Mouse (Mus musculus): ENCODE data around the gene Icosl. TPM values are rescaled to one million over a fixed set of nuclear protein-coding genes. Genes with fewer than 3 reads are reported as not detected.

The Icosl gene
- polyA plus RNA-seq, 1 experiment from 2014 or later, result 3.0 TPM

DNA sequence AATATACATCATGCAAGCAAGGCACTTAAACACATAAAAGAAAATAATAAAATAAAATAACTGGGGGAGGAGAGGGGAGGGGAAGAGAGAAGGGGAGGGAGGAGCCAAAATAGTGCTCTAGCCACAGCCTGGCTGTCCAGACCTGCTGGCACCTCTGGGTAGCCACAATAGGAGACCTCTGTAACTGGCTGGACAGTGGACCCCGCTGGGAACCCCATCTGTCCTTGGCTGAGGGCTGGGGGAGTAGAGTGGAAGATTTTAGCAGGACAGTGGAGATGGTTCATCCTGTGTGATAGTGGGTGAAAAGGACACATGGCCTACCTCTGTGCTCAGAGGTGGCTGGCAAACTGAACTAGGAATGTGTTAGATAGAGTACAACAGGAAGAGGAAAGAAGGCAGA, 24.6 kb upstream of the Icosl start:
- Histone ChIP-seq H3K9ac (replicated peaks) (no peak overlapping the region), H3K27me3 (peaks cover 12% of the 10 kb centered on the region; the same call in 1 of the 2 replicates), H3K36me3 (no peaks in the 10 kb centered on the region), H3K4me3 (replicated peaks) (no peak overlapping the region), H3K9me3 (no peaks in the 10 kb centered on the region), H3K27ac (no peak overlapping the region), H3K4me1 (replicated peaks) (peaks cover 19% of the 10 kb centered on the region; the same call in 1 of the 2 replicates), H3K4me2 (no peak overlapping the region)
- 68% methylated on average over 1 of the region's 1 CpGs for WGBS
- no peak for ATAC-seq (ENCODE audit: insufficient number of reproducible peaks, insufficient read depth, low FRiP score, low TSS enrichment, low read depth)

DNA sequence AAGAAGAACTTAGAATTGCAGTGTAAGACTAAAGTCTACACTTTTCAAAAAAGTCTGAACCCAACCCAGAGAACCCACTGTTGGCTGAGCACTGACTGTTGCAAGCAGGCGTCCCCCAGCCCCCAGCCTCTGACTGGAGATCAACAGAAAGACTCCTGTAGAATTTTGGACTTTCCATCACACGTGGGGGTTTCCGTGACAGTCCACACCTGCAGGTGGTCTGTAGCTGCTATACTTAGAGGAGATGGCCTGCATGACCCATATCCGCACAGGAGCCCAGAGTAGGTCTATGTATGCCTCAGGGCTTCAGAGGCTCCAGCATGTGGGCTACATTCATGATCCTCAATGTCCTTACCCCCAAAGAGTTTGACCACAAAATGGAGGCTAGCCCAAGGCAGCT, 22.7 kb upstream of the Icosl start:
- H3K27ac ChIP-seq, result no peak overlapping the region
- no peak for ATAC-seq (ENCODE audit: insufficient number of reproducible peaks, insufficient read depth, low FRiP score, low TSS enrichment, low read depth)
- no peaks in the 10 kb centered on the region for H3K36me3 ChIP-seq
- H3K27me3 ChIP-seq, result peaks cover 12% of the 10 kb centered on the region; the same call in 1 of the 2 replicates
- WGBS, result 83% methylated on average over 4 of the region's 4 CpGs
- H3K9me3 ChIP-seq, result no peaks in the 10 kb centered on the region
- no peak overlapping the region for H3K9ac ChIP-seq (replicated peaks)
- no peak overlapping the region for H3K4me2 ChIP-seq
- H3K4me1 ChIP-seq (replicated peaks), result peaks cover 19% of the 10 kb centered on the region; the same call in 1 of the 2 replicates
- H3K4me3 ChIP-seq (replicated peaks), result no peak overlapping the region

DNA sequence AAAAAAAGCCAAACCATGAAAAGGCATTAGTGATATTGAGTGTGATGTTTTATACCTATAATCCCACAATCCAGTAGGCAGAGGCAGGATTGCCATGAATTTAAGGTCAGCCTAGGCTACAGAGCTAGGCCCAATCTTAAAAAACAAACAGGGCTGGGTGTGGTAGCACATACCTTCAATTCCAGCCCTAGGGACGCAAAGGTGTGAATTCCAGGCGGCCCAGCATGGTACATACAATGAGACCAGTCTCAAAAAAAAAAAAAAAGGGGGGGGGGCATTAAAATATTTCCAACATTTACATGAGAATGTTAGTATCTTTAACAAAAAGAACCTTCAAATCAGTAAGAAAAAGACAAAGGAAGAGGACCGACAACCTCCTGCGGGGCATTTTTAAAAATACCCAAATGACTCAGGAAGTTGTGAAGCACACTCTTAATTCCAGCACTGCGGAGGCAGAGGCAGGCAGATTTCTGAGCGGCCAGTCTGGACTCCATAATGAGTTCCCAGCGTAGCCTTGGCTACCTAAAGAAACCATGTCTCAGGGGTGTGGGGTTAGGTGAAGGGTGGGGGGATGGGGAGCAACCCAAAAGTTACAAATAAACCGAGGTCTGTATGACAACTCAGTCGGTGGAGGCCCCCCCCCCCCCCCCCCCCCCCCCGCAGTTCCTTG, 20.9 kb upstream of the Icosl start:
- Histone ChIP-seq H3K9ac (replicated peaks) (no peak overlapping the region), H3K4me2 (no peak overlapping the region), H3K27ac (no peak overlapping the region), H3K9me3 (no peaks in the 10 kb centered on the region), H3K27me3 (peaks cover 2% of the 10 kb centered on the region; the same call in 1 of the 2 replicates), H3K36me3 (no peaks in the 10 kb centered on the region), H3K4me3 (replicated peaks) (no peak overlapping the region), H3K4me1 (replicated peaks) (peaks cover 7% of the 10 kb centered on the region; the same call in 1 of the 2 replicates)
- no peak for ATAC-seq (ENCODE audit: insufficient number of reproducible peaks, insufficient read depth, low FRiP score, low TSS enrichment, low read depth)
- WGBS, result 85% methylated on average over 9 of the region's 10 CpGs

DNA sequence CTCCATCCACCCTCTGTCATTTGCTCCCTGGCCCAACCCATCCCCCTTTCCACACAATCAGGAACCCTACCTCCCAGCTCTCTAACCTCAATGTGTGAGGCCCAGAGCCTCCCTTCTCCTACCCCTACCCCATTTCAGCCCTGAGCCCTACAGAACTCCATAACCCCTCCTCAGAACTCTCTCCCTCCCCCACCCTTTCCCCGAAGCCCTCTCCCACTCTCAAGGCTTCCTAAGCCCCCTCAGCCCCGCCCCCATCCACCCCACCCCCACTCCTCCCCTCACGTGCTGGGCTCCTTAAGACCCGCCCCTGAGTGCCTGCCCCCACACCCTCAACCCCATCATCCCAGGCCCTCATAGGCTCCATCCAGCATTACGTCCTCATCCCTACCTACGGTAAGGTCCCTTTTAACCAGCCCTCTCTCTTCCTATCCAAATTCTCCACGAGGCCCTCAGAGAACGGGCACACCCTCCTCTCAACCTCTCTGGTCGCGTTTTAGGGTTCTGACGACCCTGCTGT, 19.5 kb upstream of the Icosl start:
- Histone ChIP-seq H3K9me3 (no peaks in the 10 kb centered on the region), H3K27me3 (no peaks in the 10 kb centered on the region), H3K9ac (replicated peaks) (no peak overlapping the region), H3K4me2 (no peak overlapping the region), H3K36me3 (no peaks in the 10 kb centered on the region), H3K27ac (no peak overlapping the region), H3K4me1 (replicated peaks) (no peaks in the 10 kb centered on the region), H3K4me3 (replicated peaks) (no peak overlapping the region)
- no peak for ATAC-seq (ENCODE audit: insufficient number of reproducible peaks, insufficient read depth, low FRiP score, low TSS enrichment, low read depth)
- WGBS, result 55% methylated on average over 11 of the region's 11 CpGs

DNA sequence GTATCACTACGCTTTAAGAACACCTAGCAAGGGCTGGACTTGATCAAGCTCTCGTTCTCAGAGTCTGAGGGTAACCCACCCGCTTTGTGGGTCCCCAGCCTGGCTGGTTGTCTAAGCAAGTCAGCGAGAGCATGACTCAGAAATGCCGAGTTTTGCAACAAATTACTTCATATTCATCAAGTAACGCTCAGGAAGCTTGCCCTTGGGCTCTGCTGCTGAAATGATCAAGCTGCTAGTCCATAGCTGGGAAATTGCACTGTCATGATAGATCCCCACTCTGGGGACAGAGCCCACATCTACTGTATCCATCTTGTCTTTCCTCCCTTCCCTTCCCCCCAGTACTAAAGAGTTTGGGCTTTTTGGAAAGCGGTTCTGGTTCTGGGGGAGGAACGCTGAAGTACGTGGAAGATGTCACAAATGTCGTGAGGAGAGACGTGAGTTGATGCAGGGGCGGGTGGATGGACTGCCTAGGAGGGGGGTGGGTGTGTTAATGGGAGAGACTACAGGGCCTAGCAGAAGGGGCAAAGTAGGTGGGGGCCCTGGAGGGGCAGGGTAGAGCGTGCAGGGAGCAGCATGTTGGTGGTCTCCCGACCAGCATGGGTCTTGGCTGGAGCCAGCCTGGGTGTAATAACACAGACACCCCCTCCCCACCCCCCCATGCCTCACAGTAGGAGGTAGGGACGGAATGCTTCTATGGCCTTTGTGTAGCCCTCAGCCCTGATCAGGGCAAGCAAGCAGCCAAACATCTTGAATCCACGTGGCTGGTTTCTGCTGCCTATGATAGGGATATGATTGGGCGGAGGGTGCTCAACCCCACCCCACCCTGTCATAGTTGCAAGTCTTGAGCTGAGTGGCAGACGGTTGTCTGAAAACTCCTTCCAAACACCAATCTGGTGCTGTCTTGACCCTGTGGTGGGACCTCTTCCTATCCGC, 14.2 kb upstream of the Icosl start:
- ATAC-seq (ENCODE audit: insufficient number of reproducible peaks, insufficient read depth, low FRiP score, low TSS enrichment, low read depth), result no peak
- H3K4me1 ChIP-seq (replicated peaks), result no peaks in the 10 kb centered on the region; the same call in 1 of the 2 replicates

DNA sequence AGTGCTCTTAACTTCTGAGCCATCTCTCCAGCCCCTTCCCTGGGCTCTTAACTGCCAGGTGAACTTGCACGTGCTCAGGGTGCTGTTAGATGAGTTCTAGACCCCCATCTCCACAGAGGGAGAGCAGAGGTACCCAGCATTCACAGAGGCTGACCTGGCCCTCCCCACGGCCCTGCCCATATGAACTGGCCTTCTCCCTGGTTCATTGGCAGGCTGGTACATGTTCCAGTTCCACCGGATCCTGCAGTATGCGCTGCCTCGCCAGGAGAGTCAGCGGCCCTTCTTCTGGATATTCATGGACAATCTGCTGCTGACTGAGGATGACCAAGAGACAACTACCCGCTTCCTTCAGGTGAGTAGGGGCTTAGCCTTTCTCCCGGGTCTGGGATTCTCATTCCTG, 12.0 kb upstream of the Icosl start:
- Histone ChIP-seq H3K27ac (no peak overlapping the region), H3K4me2 (no peak overlapping the region), H3K36me3 (no peaks in the 10 kb centered on the region), H3K9ac (replicated peaks) (no peak overlapping the region), H3K4me1 (replicated peaks) (no peaks in the 10 kb centered on the region; the same call in 1 of the 2 replicates), H3K9me3 (no peaks in the 10 kb centered on the region), H3K27me3 (no peaks in the 10 kb centered on the region), H3K4me3 (replicated peaks) (no peak overlapping the region)
- ATAC-seq (ENCODE audit: insufficient number of reproducible peaks, insufficient read depth, low FRiP score, low TSS enrichment, low read depth), result no peak
- WGBS, result 85% methylated on average over 8 of the region's 8 CpGs

More for the DNA sequence above, 14.2 kb upstream of the Icosl start:
- Histone ChIP-seq H3K36me3 (no peaks in the 10 kb centered on the region), H3K4me2 (no peak overlapping the region), H3K9me3 (no peaks in the 10 kb centered on the region), H3K27ac (no peak overlapping the region), H3K9ac (replicated peaks) (no peak overlapping the region), H3K27me3 (no peaks in the 10 kb centered on the region), H3K4me3 (replicated peaks) (no peak overlapping the region)
- WGBS, result 67% methylated on average over 19 of the region's 19 CpGs

DNA sequence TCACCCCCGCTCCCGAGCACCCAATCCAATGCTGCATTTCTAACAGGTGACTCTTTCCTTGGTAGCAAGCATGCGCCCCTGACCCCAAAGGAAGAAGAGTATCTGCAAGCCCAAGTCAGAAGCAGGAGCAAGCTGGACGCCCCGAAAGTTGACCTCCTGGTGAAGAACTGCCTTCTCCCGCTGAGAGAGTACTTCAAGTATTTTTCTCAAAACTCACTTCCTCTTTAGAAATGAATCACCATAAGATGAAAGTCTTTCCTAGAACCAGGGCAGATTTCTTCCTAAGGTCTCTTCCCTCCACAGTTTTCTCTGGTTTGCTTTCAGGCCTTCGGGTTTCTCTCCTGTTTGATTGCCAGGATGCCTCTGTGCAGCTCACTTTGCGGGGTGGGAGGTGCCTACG, 6.0 kb upstream of the Icosl start:
- no peak for ATAC-seq (ENCODE audit: insufficient number of reproducible peaks, insufficient read depth, low FRiP score, low TSS enrichment, low read depth)
- 83% methylated on average over 9 of the region's 9 CpGs for WGBS

DNA sequence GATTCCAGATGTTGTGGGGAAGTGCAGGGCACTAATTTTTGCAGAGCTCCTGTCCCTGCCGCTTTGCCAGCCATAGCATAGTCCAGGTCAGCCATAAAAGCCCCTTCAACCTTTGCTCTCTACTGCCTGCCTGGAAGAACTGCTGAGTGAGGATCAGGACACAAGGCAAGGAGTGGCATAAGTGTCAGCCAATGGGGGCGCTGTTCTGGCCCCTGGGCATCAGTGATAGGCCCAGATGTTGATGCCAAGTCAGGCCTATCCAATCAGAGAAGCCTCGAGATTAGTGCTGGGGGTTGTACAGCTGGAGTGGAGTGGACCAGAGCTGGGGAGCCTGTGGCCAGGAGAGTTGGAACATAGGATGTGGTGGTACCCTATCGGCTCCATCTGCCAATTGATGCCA, 1.9 kb upstream of the Icosl start:
- H3K4me2 ChIP-seq, result no peak overlapping the region
- 30% methylated on average over 4 of the region's 4 CpGs for WGBS
- peaks cover 9% of the 10 kb centered on the region for H3K4me1 ChIP-seq (replicated peaks)
- no peak for ATAC-seq (ENCODE audit: insufficient number of reproducible peaks, insufficient read depth, low FRiP score, low TSS enrichment, low read depth)
- no peaks in the 10 kb centered on the region for H3K36me3 ChIP-seq
- H3K4me3 ChIP-seq (replicated peaks), result no peak overlapping the region
- H3K27me3 ChIP-seq, result peaks cover 25% of the 10 kb centered on the region
- H3K9me3 ChIP-seq, result no peaks in the 10 kb centered on the region
- H3K9ac ChIP-seq (replicated peaks), result no peak overlapping the region
- H3K27ac ChIP-seq, result no peak overlapping the region

More for the DNA sequence above, 6.0 kb upstream of the Icosl start:
- no peak overlapping the region for H3K27ac ChIP-seq
- no peak overlapping the region for H3K4me2 ChIP-seq
- H3K36me3 ChIP-seq, result no peaks in the 10 kb centered on the region
- no peaks in the 10 kb centered on the region for H3K4me1 ChIP-seq (replicated peaks)
- H3K27me3 ChIP-seq, result peaks cover 10% of the 10 kb centered on the region; the same call in 1 of the 2 replicates
- H3K4me3 ChIP-seq (replicated peaks), result no peak overlapping the region
- H3K9ac ChIP-seq (replicated peaks), result no peak overlapping the region
- H3K9me3 ChIP-seq, result no peaks in the 10 kb centered on the region

DNA sequence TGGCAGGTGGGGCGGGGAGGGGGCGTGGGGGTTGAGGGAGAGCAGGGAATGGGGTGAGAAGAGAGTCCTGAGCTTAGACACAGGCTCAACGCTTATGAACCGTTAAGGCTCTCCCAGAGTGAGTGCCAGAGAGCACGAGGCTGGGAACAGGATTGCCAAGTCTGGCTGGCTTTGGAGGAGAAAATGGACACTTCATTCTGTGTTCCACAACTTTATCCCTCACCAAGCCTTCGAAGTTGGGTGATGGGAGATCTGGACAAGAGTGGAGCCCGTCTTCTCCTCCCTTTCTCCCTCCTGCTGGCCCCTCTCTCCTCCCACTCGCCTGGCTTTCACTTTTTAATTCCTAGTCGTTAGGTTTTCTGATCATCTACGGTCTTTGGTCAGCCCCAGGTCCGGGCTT, 561 bp upstream of the Icosl start:
- H3K9me3 ChIP-seq, result no peaks in the 10 kb centered on the region
- peak overlapping the region; percentile 55; the same call in 1 of the 2 replicates for H3K9ac ChIP-seq (replicated peaks)
- H3K36me3 ChIP-seq, result no peaks in the 10 kb centered on the region
- H3K4me1 ChIP-seq (replicated peaks), result peaks cover 9% of the 10 kb centered on the region
- WGBS, result 24% methylated on average over 11 of the region's 11 CpGs
- H3K4me3 ChIP-seq (replicated peaks), result peak overlapping the region; percentile 63
- H3K4me2 ChIP-seq, result peak overlapping the region; percentile 95
- ATAC-seq (ENCODE audit: insufficient number of reproducible peaks, insufficient read depth, low FRiP score, low TSS enrichment, low read depth), result no peak
- no peak overlapping the region for H3K27ac ChIP-seq
- H3K27me3 ChIP-seq, result peaks cover 25% of the 10 kb centered on the region

DNA sequence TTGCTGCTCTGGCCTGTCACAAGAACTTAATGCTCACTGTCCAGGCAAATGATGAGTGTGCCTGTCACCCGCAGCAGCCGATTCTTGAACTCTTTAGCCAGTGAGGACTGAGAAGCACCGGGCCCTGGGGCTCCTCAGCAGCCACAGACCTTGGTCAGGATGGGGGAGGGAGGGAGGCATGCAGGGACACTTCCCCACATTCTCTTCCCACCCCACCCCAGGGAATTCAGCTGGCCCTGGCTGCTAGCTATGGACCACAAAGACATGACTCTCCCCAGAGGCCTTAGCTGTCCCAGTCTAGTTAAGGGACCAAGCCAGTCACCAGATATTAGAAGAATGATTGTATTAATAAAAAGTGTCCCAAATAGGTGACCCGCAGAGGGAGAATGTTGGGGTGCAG, 5.0 kb downstream of the Icosl start:
- Histone ChIP-seq H3K27ac (no peak overlapping the region), H3K9me3 (0 out of 2 replicates have a peak, but pooled peaks cover 8% of the 10 kb centered on the region), H3K4me3 (replicated peaks) (no peak overlapping the region), H3K4me1 (replicated peaks) (peaks cover 5% of the 10 kb centered on the region), H3K36me3 (no peaks in the 10 kb centered on the region), H3K27me3 (peaks cover 5% of the 10 kb centered on the region; the same call in 1 of the 2 replicates), H3K4me2 (no peak overlapping the region), H3K9ac (replicated peaks) (no peak overlapping the region)
- 75% methylated on average over 4 of the region's 4 CpGs for WGBS
- no peak for ATAC-seq (ENCODE audit: insufficient number of reproducible peaks, insufficient read depth, low FRiP score, low TSS enrichment, low read depth)

DNA sequence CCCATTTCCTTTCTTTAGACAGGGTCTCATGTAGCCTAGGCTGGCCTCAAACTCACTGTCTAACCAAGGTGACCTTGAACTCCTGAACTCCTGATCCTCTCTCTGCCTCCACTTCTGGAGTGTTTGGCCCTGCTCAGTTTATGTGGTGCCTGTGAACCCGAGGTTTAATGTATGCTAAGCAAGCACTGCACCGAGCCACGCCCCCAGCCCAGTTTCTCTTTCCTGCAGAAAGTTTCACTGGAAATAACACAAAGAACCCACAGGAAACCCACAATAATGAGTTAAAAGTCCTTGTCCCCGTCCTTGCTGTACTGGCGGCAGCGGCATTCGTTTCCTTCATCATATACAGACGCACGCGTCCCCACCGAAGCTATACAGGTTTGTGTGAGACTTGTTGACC, 5.9 kb downstream of the Icosl start:
- Histone ChIP-seq H3K4me1 (replicated peaks) (peaks cover 2% of the 10 kb centered on the region), H3K27ac (no peak overlapping the region), H3K36me3 (no peaks in the 10 kb centered on the region), H3K4me3 (replicated peaks) (no peak overlapping the region), H3K4me2 (no peak overlapping the region), H3K9ac (replicated peaks) (no peak overlapping the region), H3K27me3 (peaks cover 4% of the 10 kb centered on the region; the same call in 1 of the 2 replicates), H3K9me3 (0 out of 2 replicates have a peak, but pooled peaks cover 8% of the 10 kb centered on the region)
- no peak for ATAC-seq (ENCODE audit: insufficient number of reproducible peaks, insufficient read depth, low FRiP score, low TSS enrichment, low read depth)
- WGBS, result 86% methylated on average over 11 of the region's 11 CpGs

Data from limb, embryonic 12.5 days (tissue).